Mouse (Mus musculus): ENCODE results near the gene Dnmt3a. TPM values are rescaled to one million over a fixed set of nuclear protein-coding genes. Genes with fewer than 3 reads are reported as not detected.
A peak's percentile ranks its signal among the peaks of the same experiment; 100 is the strongest.

Dnmt3a gene
- polyA plus RNA-seq, 1 experiment: 43.2 TPM

DNA sequence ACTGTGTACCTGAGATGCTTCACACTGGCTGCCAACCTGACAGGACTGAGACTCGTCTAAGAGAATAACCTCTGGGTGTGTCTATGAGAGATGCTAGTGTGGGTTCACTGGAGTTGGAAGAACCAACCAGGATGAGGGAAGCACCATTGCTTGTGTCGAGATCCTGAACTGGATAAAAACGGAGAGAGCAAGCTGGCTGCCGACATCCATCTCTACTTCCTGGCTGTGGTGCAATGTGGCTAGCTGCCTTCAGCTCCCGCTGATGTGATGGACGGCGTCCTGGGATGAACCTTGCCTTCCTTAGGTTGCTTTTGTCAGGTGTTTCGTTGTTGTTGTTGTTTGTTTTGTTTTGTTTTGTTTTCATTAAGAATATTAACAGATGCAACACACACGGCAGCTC lies 52.0 kb downstream of the Dnmt3a start:
- WGBS: 7% methylated on average over 9 of the region's 9 CpGs
- no peaks in the 10 kb centered on the region for H3K27me3 ChIP-seq (ENCODE audit: control insufficient read depth, insufficient read depth, low read length)
- H3K27ac ChIP-seq (ENCODE audit: insufficient read depth, low read length): peak overlapping the region; percentile 52
- H3K4me3 ChIP-seq (replicated peaks; ENCODE audit: insufficient read depth, low read depth, low read length): no peak overlapping the region
- peak in 1 of 2 experiments; percentile 55 for DNase-seq
- TF ChIP-seq POLR2A (IDR thresholded peaks at IDR 0.05; ENCODE audit: borderline replicate concordance, insufficient read depth, low read length) (no peak), CTCF (IDR thresholded peaks at IDR 0.05; ENCODE audit: borderline replicate concordance, insufficient read depth, low read depth, low read length) (no peak)
- H3K4me1 ChIP-seq (ENCODE audit: control insufficient read depth, insufficient read depth, low read length): peaks cover 61% of the 10 kb centered on the region

GRCm38 (mm10) chr12:3858754-3859153 lies 52.9 kb downstream of the Dnmt3a start:
- DNase-seq: no peak
- peaks cover 61% of the 10 kb centered on the region for H3K4me1 ChIP-seq (ENCODE audit: control insufficient read depth, insufficient read depth, low read length)
- TF ChIP-seq CTCF (IDR thresholded peaks at IDR 0.05; ENCODE audit: borderline replicate concordance, insufficient read depth, low read depth, low read length) (no peak), POLR2A (IDR thresholded peaks at IDR 0.05; ENCODE audit: borderline replicate concordance, insufficient read depth, low read length) (no peak)
- 91% methylated on average over 4 of the region's 4 CpGs for WGBS
- no peak overlapping the region for H3K4me3 ChIP-seq (replicated peaks; ENCODE audit: insufficient read depth, low read depth, low read length)
- H3K27me3 ChIP-seq (ENCODE audit: control insufficient read depth, insufficient read depth, low read length): no peaks in the 10 kb centered on the region
- no peak overlapping the region for H3K27ac ChIP-seq (ENCODE audit: insufficient read depth, low read length)

DNA sequence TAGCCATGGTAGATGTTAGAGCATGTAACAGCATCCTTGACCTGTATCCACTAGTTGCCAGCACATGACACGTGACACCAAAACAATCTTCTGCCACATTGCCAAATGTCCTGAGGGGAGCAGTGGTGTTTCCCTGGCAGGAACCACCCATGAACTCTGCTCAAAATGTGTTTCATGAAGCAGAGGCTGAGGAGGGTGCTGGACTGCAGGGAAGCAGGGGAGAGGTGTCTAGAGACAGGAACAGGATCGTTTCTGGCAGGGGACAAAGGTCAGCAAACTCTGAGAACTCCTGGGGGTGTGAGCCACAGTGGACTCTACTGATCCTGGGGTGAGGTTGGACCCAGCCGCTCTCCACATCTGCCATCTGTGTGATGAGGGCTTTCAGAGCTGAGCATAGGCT lies 53.7 kb downstream of the Dnmt3a start:
- no peak for DNase-seq
- Histone ChIP-seq H3K27me3 (ENCODE audit: control insufficient read depth, insufficient read depth, low read length) (no peaks in the 10 kb centered on the region), H3K4me3 (replicated peaks; ENCODE audit: insufficient read depth, low read depth, low read length) (no peak overlapping the region), H3K4me1 (ENCODE audit: control insufficient read depth, insufficient read depth, low read length) (peaks cover 56% of the 10 kb centered on the region), H3K27ac (ENCODE audit: insufficient read depth, low read length) (no peak overlapping the region)
- WGBS: 43% methylated on average over 3 of the region's 3 CpGs
- TF ChIP-seq CTCF (IDR thresholded peaks at IDR 0.05; ENCODE audit: borderline replicate concordance, insufficient read depth, low read depth, low read length) (no peak), POLR2A (IDR thresholded peaks at IDR 0.05; ENCODE audit: borderline replicate concordance, insufficient read depth, low read length) (no peak)

- no peaks in the 10 kb centered on the region for H3K27me3 ChIP-seq (ENCODE audit: control insufficient read depth, insufficient read depth, low read length)
- no peak for DNase-seq
- H3K27ac ChIP-seq (ENCODE audit: insufficient read depth, low read length): no peak overlapping the region
- H3K4me3 ChIP-seq (replicated peaks; ENCODE audit: insufficient read depth, low read depth, low read length): no peak overlapping the region
- WGBS: 78% methylated on average over 5 of the region's 5 CpGs
- TF ChIP-seq POLR2A (IDR thresholded peaks at IDR 0.05; ENCODE audit: borderline replicate concordance, insufficient read depth, low read length) (no peak), CTCF (IDR thresholded peaks at IDR 0.05; ENCODE audit: borderline replicate concordance, insufficient read depth, low read depth, low read length) (no peak)
- H3K4me1 ChIP-seq (ENCODE audit: control insufficient read depth, insufficient read depth, low read length): peaks cover 54% of the 10 kb centered on the region
These were observed 54.2 kb downstream of the Dnmt3a start for GRCm38 (mm10) chr12:3860005-3860404.

DNA sequence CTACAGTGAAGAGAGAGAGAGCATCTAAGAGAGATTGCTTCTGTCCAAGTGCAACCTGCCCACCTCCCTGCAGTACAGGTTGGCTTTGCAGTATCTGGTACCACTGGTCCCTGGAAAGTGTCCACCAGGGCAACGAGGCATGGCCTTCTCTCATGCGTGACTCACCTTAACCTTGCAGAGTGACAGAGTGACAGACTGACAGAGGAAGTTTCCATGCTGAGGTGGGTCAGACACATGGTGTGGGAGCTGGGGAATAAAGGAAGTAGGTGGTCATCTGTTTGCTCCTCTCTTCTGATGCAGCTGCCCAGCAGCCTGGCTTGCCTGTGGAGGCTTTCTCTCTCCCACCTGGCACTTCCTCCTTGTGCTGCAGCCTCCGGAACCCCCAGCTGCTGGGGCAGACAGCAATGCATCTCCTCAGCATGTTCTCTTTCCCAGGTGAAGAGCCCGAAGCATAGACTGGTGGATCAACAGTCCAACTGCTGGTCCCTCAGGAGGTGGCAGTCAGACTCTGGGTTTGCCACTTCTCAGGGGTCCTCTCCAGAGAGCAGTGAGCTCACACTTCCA lies 55.9 kb downstream of the Dnmt3a start:
- WGBS: 23% methylated on average over 4 of the region's 4 CpGs
- H3K4me3 ChIP-seq (replicated peaks; ENCODE audit: insufficient read depth, low read depth, low read length): no peak overlapping the region
- H3K27me3 ChIP-seq (ENCODE audit: control insufficient read depth, insufficient read depth, low read length): no peaks in the 10 kb centered on the region
- peaks cover 51% of the 10 kb centered on the region for H3K4me1 ChIP-seq (ENCODE audit: control insufficient read depth, insufficient read depth, low read length)
- DNase-seq: no peak
- no peak for TF ChIP-seq CTCF (IDR thresholded peaks at IDR 0.05; ENCODE audit: borderline replicate concordance, insufficient read depth, low read depth, low read length)
- TF ChIP-seq POLR2A (IDR thresholded peaks at IDR 0.05; ENCODE audit: borderline replicate concordance, insufficient read depth, low read length): no peak
- H3K27ac ChIP-seq (ENCODE audit: insufficient read depth, low read length): peak overlapping the region; percentile 48; the same call in 1 of the 2 replicates

GRCm38 (mm10) chr12:3862253-3862652 lies 56.4 kb downstream of the Dnmt3a start:
- no peak for TF ChIP-seq CTCF (IDR thresholded peaks at IDR 0.05; ENCODE audit: borderline replicate concordance, insufficient read depth, low read depth, low read length)
- TF ChIP-seq POLR2A (IDR thresholded peaks at IDR 0.05; ENCODE audit: borderline replicate concordance, insufficient read depth, low read length): no peak
- Histone ChIP-seq H3K4me1 (ENCODE audit: control insufficient read depth, insufficient read depth, low read length) (peaks cover 47% of the 10 kb centered on the region), H3K4me3 (replicated peaks; ENCODE audit: insufficient read depth, low read depth, low read length) (no peak overlapping the region), H3K27ac (ENCODE audit: insufficient read depth, low read length) (no peak overlapping the region), H3K27me3 (ENCODE audit: control insufficient read depth, insufficient read depth, low read length) (no peaks in the 10 kb centered on the region)
- DNase-seq: no peak
- WGBS: 67% methylated on average over 6 of the region's 6 CpGs

- no peak for DNase-seq
- H3K27ac ChIP-seq (ENCODE audit: insufficient read depth, low read length): no peak overlapping the region
- WGBS: 86% methylated on average over 8 of the region's 8 CpGs
- no peak for TF ChIP-seq CTCF (IDR thresholded peaks at IDR 0.05; ENCODE audit: borderline replicate concordance, insufficient read depth, low read depth, low read length)
- TF ChIP-seq POLR2A (IDR thresholded peaks at IDR 0.05; ENCODE audit: borderline replicate concordance, insufficient read depth, low read length): no peak
- H3K27me3 ChIP-seq (ENCODE audit: control insufficient read depth, insufficient read depth, low read length): no peaks in the 10 kb centered on the region
- peaks cover 48% of the 10 kb centered on the region for H3K4me1 ChIP-seq (ENCODE audit: control insufficient read depth, insufficient read depth, low read length)
- no peak overlapping the region for H3K4me3 ChIP-seq (replicated peaks; ENCODE audit: insufficient read depth, low read depth, low read length)
These were observed 58.4 kb downstream of the Dnmt3a start for GRCm38 (mm10) chr12:3864208-3864607.

GRCm38 (mm10) chr12:3865594-3865993 lies 59.8 kb downstream of the Dnmt3a start:
- 91% methylated on average over 8 of the region's 8 CpGs for WGBS
- Histone ChIP-seq H3K4me3 (replicated peaks; ENCODE audit: insufficient read depth, low read depth, low read length) (no peak overlapping the region), H3K27me3 (ENCODE audit: control insufficient read depth, insufficient read depth, low read length) (no peaks in the 10 kb centered on the region), H3K4me1 (ENCODE audit: control insufficient read depth, insufficient read depth, low read length) (peaks cover 49% of the 10 kb centered on the region), H3K27ac (ENCODE audit: insufficient read depth, low read length) (no peak overlapping the region)
- DNase-seq: no peak
- no peak for TF ChIP-seq CTCF (IDR thresholded peaks at IDR 0.05; ENCODE audit: borderline replicate concordance, insufficient read depth, low read depth, low read length)
- TF ChIP-seq POLR2A (IDR thresholded peaks at IDR 0.05; ENCODE audit: borderline replicate concordance, insufficient read depth, low read length): no peak
